Mouse (Mus musculus) 3134 (cell line): ENCODE measurements around the gene Syncrip.

Experiments used
- DNase-seq: peaks from one replicate; pipeline ENCODE4 v3.0.0-alpha.2; 2011; ENCODE audit warnings: low spot score; ENCODE audit not compliant: insufficient read length; ENCODE audit errors: extremely low read depth

Gene Syncrip

GRCm38 (mm10) chr9:88482230-88482828 lies at the start of gene Syncrip:
Gene Syncrip (minus strand): TSS chr9:88482574.
- DNase-seq: peak; percentile 97

- DNase-seq: no peak
Observed at GRCm38 (mm10) chr9:88529979-88530580, 47.7 kb upstream of the Syncrip start.

- no peak for DNase-seq
Observed at GRCm38 (mm10) chr9:88529571-88529970, 47.2 kb upstream of the Syncrip start.

- DNase-seq: no peak
Observed at GRCm38 (mm10) chr9:88528736-88529135, 46.4 kb upstream of the Syncrip start.

GRCm38 (mm10) chr9:88527956-88528355 lies 45.6 kb upstream of the Syncrip start:
- no peak for DNase-seq

GRCm38 (mm10) chr9:88525341-88525740 lies 43.0 kb upstream of the Syncrip start:
- DNase-seq: no peak

GRCm38 (mm10) chr9:88524796-88525195 lies 42.4 kb upstream of the Syncrip start:
- DNase-seq: no peak

GRCm38 (mm10) chr9:88524367-88524766 lies 42.0 kb upstream of the Syncrip start:
- DNase-seq: no peak

- no peak for DNase-seq
Observed at GRCm38 (mm10) chr9:88523335-88523668, 40.9 kb upstream of the Syncrip start.

- peak; percentile 98 for DNase-seq
Observed at GRCm38 (mm10) chr9:88522569-88523334, 40.4 kb upstream of the Syncrip start.

GRCm38 (mm10) chr9:88521961-88522568 lies 39.7 kb upstream of the Syncrip start:
- no peak for DNase-seq

- DNase-seq: no peak
Observed at GRCm38 (mm10) chr9:88520849-88521483, 38.6 kb upstream of the Syncrip start.

- peak; percentile 18 for DNase-seq
Observed at GRCm38 (mm10) chr9:88520122-88520848, 37.9 kb upstream of the Syncrip start.

GRCm38 (mm10) chr9:88519390-88520121 lies 37.2 kb upstream of the Syncrip start:
- DNase-seq: peak; percentile 18

GRCm38 (mm10) chr9:88516361-88516995 lies 34.1 kb upstream of the Syncrip start:
- DNase-seq: no peak

GRCm38 (mm10) chr9:88515546-88515945 lies 33.2 kb upstream of the Syncrip start:
- DNase-seq: no peak

- DNase-seq: no peak
Observed at GRCm38 (mm10) chr9:88501846-88502245, 19.5 kb upstream of the Syncrip start.

- DNase-seq: no peak
Observed at GRCm38 (mm10) chr9:88500112-88500511, 17.7 kb upstream of the Syncrip start.

GRCm38 (mm10) chr9:88492522-88492921 lies 10.1 kb upstream of the Syncrip start:
- DNase-seq: no peak
